Mouse (Mus musculus) heart, embryonic 14.5 days (tissue): ENCODE results near the gene Kif1b. TPM values are rescaled to one million over a fixed set of nuclear protein-coding genes. Genes with fewer than 3 reads are reported as not detected.

ENCODE experiments used
- ATAC-seq: fragments of 200-750 bp; cut with Nextera tagmentation; 2 replicates; pipeline ENCODE4 v1.8.0; 2017; ENCODE audit warnings: low read depth, moderate TSS enrichment; ENCODE audit not compliant: insufficient number of reproducible peaks, insufficient read depth, low FRiP score
- H3K27ac ChIP-seq, 2 experiments: fragments of 200-500 bp in 1 of 2; fragments of 300-500 bp in 1 of 2; sonication (generic) in 1 of 2; replicated peaks in 1 of 2; 2 replicates each; pipeline ENCODE4 v1.5.1; 2012 to 2014; ENCODE audit warnings: low read depth in 2 of 2, low read length in 2 of 2, control low read depth in 1 of 2, mild to moderate bottlenecking in 1 of 2, mixed read lengths in 1 of 2; ENCODE audit not compliant: control insufficient read depth in 1 of 2, insufficient read depth in 1 of 2
- H3K27me3 ChIP-seq: fragments of 300-500 bp; sonication (generic); 2 replicates; pipeline ENCODE4 v1.6.1; 2014; ENCODE audit warnings: mild to moderate bottlenecking, low read length, control low read depth; ENCODE audit not compliant: control insufficient read depth, insufficient read depth
- H3K36me3 ChIP-seq: fragments of 300-500 bp; sonication (generic); 2 replicates; pipeline ENCODE4 v1.6.1; 2014; ENCODE audit warnings: mild to moderate bottlenecking, control low read depth, low read length, mixed read lengths; ENCODE audit not compliant: control insufficient read depth, insufficient read depth
- H3K4me1 ChIP-seq, 2 experiments: fragments of 200-500 bp in 1 of 2; fragments of 300-500 bp in 1 of 2; sonication (generic) in 1 of 2; 2 replicates each; pipeline ENCODE4 v1.6.1; 2012 to 2014; ENCODE audit warnings: low read length in 2 of 2, control low read depth in 1 of 2, mixed read lengths in 1 of 2; ENCODE audit not compliant: control insufficient read depth in 2 of 2, insufficient read depth in 2 of 2
- H3K4me2 ChIP-seq: fragments of 300-500 bp; sonication (generic); 2 replicates; pipeline ENCODE4 v1.6.1; 2014; ENCODE audit warnings: mild to moderate bottlenecking, low read length
- H3K4me3 ChIP-seq, 2 experiments: fragments of 200-500 bp in 1 of 2; fragments of 300-500 bp in 1 of 2; sonication (generic) in 1 of 2; 2 replicates each; pipeline ENCODE4 v1.5.1; 2012 to 2014; ENCODE audit warnings: low read length in 2 of 2, mild to moderate bottlenecking in 2 of 2, control low read depth in 1 of 2, low read depth in 1 of 2, moderate library complexity in 1 of 2; ENCODE audit not compliant: control insufficient read depth in 1 of 2, insufficient read depth in 1 of 2
- H3K9ac ChIP-seq: fragments of 300-500 bp; sonication (generic); 2 replicates; pipeline ENCODE4 v1.6.1; 2014; ENCODE audit warnings: mild to moderate bottlenecking, low read length
- H3K9me3 ChIP-seq: fragments of 300-500 bp; sonication (generic); 2 replicates; pipeline ENCODE4 v1.6.1; 2016; ENCODE audit warnings: low read length, control low read depth; ENCODE audit not compliant: control insufficient read depth
- WGBS: fragments of 180-500 bp; shearing (Covaris S2); extraction: QIAGEN DNeasy Blood & Tissue Kit; methylation state at CpG from one replicate; pipeline ENCODE4 v1.1.7; 2014; 5-methylcytosine and 5-hydroxymethylcytosine counted together
- polyA plus RNA-seq: library from polyadenylated mRNA; unstranded; fragments of >200 nt; fragmentation: Nextera tagmentation; extraction: Ambion mirVana; gene quantifications from 2 replicates; pipeline ENCODE4 v1.2.1, GENCODE M21; 2014

The Kif1b gene
- polyA plus RNA-seq, 1 experiment from 2014 or later = 51.9 TPM

GRCm38 (mm10) chr4:149202467-149202866 is 105.0 kb downstream of the Kif1b start:
- H3K4me3 ChIP-seq = no peak overlapping the region
- no peaks in the 10 kb centered on the region for H3K27me3 ChIP-seq
- no peak overlapping the region; a peak in 1 of 4 replicates for H3K27ac ChIP-seq
- no peak overlapping the region for H3K9ac ChIP-seq
- H3K4me2 ChIP-seq = no peak overlapping the region
- peaks cover 89% of the 10 kb centered on the region for H3K36me3 ChIP-seq
- 36% methylated on average over 3 of the region's 3 CpGs for WGBS
- no peaks in the 10 kb centered on the region; a peak in 1 of 4 replicates for H3K4me1 ChIP-seq
- no peaks in the 10 kb centered on the region for H3K9me3 ChIP-seq
- ATAC-seq = no peak

- WGBS = 85% methylated on average over 4 of the region's 4 CpGs
- Histone ChIP-seq H3K4me2 (no peak overlapping the region), H3K4me3 (no peak overlapping the region), H3K36me3 (peaks cover 89% of the 10 kb centered on the region), H3K9ac (no peak overlapping the region), H3K27me3 (no peaks in the 10 kb centered on the region), H3K27ac (no peak overlapping the region), H3K9me3 (no peaks in the 10 kb centered on the region), H3K4me1 (no peaks in the 10 kb centered on the region; a peak in 1 of 4 replicates)
- ATAC-seq = no peak
Observed at GRCm38 (mm10) chr4:149201110-149201509, 106.4 kb downstream of the Kif1b start.

DNA sequence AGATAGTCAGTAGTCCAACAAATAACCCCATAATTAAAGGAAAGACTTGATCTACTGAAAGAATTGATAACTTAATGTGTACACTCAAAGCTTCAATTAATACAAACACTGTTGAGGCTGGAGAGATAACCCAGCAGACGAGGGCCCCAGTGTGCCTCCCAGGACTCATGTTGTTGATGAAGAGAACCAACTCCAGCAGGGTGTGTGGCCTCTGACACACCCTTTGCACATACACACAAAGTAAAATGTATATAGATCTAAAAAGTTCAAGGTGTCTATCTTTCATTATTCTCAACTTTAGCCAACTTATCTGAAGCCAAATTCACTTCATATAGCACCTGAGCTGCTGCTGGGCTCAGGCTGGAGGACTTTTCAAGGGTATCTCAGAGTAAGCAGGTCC is 110.3 kb downstream of the Kif1b start:
- Histone ChIP-seq H3K27ac (no peak overlapping the region), H3K9me3 (no peaks in the 10 kb centered on the region), H3K4me1 (no peaks in the 10 kb centered on the region), H3K4me2 (no peak overlapping the region), H3K36me3 (peaks cover 75% of the 10 kb centered on the region), H3K27me3 (no peaks in the 10 kb centered on the region), H3K9ac (no peak overlapping the region), H3K4me3 (no peak overlapping the region)
- no peak for ATAC-seq
- 69% methylated on average over 1 of the region's 1 CpGs for WGBS

DNA sequence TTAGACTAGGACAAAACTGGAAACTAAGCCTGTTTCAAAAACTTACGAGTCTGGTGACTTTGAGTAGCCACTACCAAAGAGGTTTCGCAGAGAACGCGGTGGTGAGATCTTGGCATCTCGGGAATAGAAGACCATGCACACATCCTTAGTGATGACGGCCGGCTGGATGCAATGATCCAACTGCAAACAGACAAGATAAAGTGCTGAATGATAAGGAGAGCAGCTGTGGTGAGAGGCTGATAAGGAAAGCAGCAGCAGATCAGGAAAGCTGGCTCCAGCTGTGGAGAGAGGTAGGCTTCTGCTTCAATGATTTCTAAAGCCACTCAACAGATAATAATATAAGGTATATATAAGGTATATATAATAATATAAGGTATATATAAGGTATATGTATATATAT is 116.4 kb downstream of the Kif1b start:
- Histone ChIP-seq H3K27me3 (no peaks in the 10 kb centered on the region), H3K9ac (no peak overlapping the region), H3K9me3 (no peaks in the 10 kb centered on the region), H3K27ac (no peak overlapping the region), H3K4me3 (no peak overlapping the region), H3K4me1 (no peaks in the 10 kb centered on the region), H3K36me3 (peaks cover 77% of the 10 kb centered on the region), H3K4me2 (no peak overlapping the region)
- 30% methylated on average over 7 of the region's 7 CpGs for WGBS
- ATAC-seq = no peak

DNA sequence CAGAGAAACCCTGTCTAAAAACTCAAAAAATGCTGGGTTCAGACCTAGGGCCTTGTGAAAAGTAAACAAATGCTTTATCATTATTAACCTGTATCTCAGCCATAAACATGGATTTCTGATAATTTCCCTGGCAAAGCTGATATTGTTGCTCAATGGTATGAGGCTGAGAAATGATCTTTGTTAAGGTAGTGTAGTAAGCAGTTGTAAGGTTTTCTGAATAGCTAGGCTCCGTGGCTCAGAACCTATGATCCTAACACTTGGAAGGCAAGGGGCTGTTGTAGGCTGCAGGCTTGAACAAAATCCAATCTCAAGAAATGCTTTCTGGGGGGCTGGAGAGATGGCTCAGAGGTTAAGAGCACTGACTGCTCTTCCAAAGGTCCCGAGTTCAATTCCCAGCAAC is 118.9 kb downstream of the Kif1b start:
- no peak overlapping the region for H3K4me3 ChIP-seq
- no peak overlapping the region for H3K4me2 ChIP-seq
- H3K27ac ChIP-seq = no peak overlapping the region
- H3K36me3 ChIP-seq = peaks cover 92% of the 10 kb centered on the region
- H3K27me3 ChIP-seq = no peaks in the 10 kb centered on the region
- no peak overlapping the region for H3K9ac ChIP-seq
- ATAC-seq = no peak
- no peaks in the 10 kb centered on the region for H3K9me3 ChIP-seq
- no peaks in the 10 kb centered on the region for H3K4me1 ChIP-seq
- 89% methylated on average over 2 of the region's 2 CpGs for WGBS

GRCm38 (mm10) chr4:149182755-149183154 is 124.7 kb downstream of the Kif1b start:
- H3K36me3 ChIP-seq = peaks cover 94% of the 10 kb centered on the region
- no peaks in the 10 kb centered on the region for H3K9me3 ChIP-seq
- no peak overlapping the region for H3K4me2 ChIP-seq
- no peak overlapping the region for H3K4me3 ChIP-seq
- no peak overlapping the region for H3K9ac ChIP-seq
- H3K27me3 ChIP-seq = no peaks in the 10 kb centered on the region
- H3K4me1 ChIP-seq = no peaks in the 10 kb centered on the region; a peak in 1 of 4 replicates
- no peak for ATAC-seq
- no peak overlapping the region for H3K27ac ChIP-seq
- 62% methylated on average over 4 of the region's 4 CpGs for WGBS

DNA sequence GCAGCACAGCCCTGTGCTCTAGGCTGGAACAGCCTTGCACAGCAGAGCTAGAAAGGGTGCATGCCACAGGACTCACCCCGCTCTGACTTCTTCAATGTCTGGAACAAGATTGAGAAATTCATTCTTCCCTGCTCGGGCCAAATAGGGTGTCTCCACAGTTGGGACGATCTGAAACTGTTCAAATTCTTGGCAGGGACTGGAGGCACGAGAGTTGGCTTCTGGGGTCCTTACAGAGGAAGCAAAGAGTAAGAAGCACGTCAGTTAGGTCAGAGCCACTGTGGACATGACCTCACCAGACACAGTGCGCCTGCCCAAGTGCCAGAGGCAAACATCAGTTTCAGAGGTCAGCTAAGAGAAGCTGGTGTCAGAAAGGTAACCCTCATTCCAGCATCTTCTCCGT is 125.3 kb downstream of the Kif1b start:
- no peaks in the 10 kb centered on the region; a peak in 1 of 4 replicates for H3K4me1 ChIP-seq
- no peaks in the 10 kb centered on the region for H3K27me3 ChIP-seq
- H3K4me2 ChIP-seq = no peak overlapping the region
- H3K36me3 ChIP-seq = peaks cover 88% of the 10 kb centered on the region
- no peaks in the 10 kb centered on the region for H3K9me3 ChIP-seq
- ATAC-seq = no peak
- no peak overlapping the region for H3K9ac ChIP-seq
- WGBS = 79% methylated on average over 7 of the region's 7 CpGs
- no peak overlapping the region for H3K27ac ChIP-seq
- no peak overlapping the region for H3K4me3 ChIP-seq

- WGBS = 47% methylated on average over 4 of the region's 4 CpGs
- Histone ChIP-seq H3K9me3 (no peaks in the 10 kb centered on the region), H3K36me3 (peaks cover 73% of the 10 kb centered on the region), H3K4me1 (no peaks in the 10 kb centered on the region; a peak in 1 of 4 replicates), H3K27ac (no peak overlapping the region), H3K9ac (no peak overlapping the region), H3K4me2 (no peak overlapping the region), H3K27me3 (no peaks in the 10 kb centered on the region), H3K4me3 (no peak overlapping the region)
- ATAC-seq = no peak
Observed at GRCm38 (mm10) chr4:149179573-149179972, 127.9 kb downstream of the Kif1b start.
